Mouse (Mus musculus) hindbrain, embryonic 16.5 days (tissue): ENCODE measurements around the gene Duoxa2. TPM values are rescaled to one million over a fixed set of nuclear protein-coding genes. Genes with fewer than 3 reads are reported as not detected.
A peak's percentile ranks its signal among the peaks of the same experiment; 100 is the strongest.

Experiments used
- ATAC-seq: fragments of 200-750 bp; cut with Nextera tagmentation; 2 replicates; pipeline ENCODE4 v1.8.0; 2017; ENCODE audit warnings: moderate TSS enrichment, moderate library complexity
- H3K27ac ChIP-seq: fragments of 300-500 bp; sonication (generic); 2 replicates; pipeline ENCODE4 v1.5.1; 2014; ENCODE audit warnings: low read depth, mild to moderate bottlenecking, control low read depth, low read length, moderate library complexity
- H3K27me3 ChIP-seq: fragments of 300-500 bp; sonication (generic); replicated peaks from 2 replicates; pipeline ENCODE4 v1.6.1; 2014; ENCODE audit warnings: low read length; ENCODE audit not compliant: control insufficient read depth, insufficient read depth
- H3K36me3 ChIP-seq: fragments of 300-500 bp; sonication (generic); 2 replicates; pipeline ENCODE4 v1.6.1; 2014; ENCODE audit warnings: mild to moderate bottlenecking, low read length, moderate library complexity, mixed read lengths; ENCODE audit not compliant: control insufficient read depth, insufficient read depth
- H3K4me1 ChIP-seq: fragments of 300-500 bp; sonication (generic); 2 replicates; pipeline ENCODE4 v1.6.1; 2014; ENCODE audit warnings: low read depth, low read length; ENCODE audit not compliant: control insufficient read depth, insufficient read depth
- H3K4me2 ChIP-seq: fragments of 300-500 bp; sonication (generic); 2 replicates; pipeline ENCODE4 v1.6.1; 2014; ENCODE audit warnings: mild to moderate bottlenecking, low read length, control low read depth, moderate library complexity
- H3K4me3 ChIP-seq: fragments of 300-500 bp; sonication (generic); 2 replicates; pipeline ENCODE4 v1.5.1; 2014; ENCODE audit warnings: mild to moderate bottlenecking, low read length, control low read depth, moderate library complexity
- H3K9ac ChIP-seq: fragments of 300-500 bp; sonication (generic); 2 replicates; pipeline ENCODE4 v1.6.1; 2014; ENCODE audit warnings: low read depth, mild to moderate bottlenecking, control low read depth, low read length, moderate library complexity
- H3K9me3 ChIP-seq: fragments of 300-500 bp; sonication (generic); 2 replicates; pipeline ENCODE4 v1.6.1; 2014; ENCODE audit warnings: mild to moderate bottlenecking, low read length, moderate library complexity; ENCODE audit not compliant: control insufficient read depth
- WGBS: fragments of 180-500 bp; shearing (Covaris S2); extraction: QIAGEN DNeasy Blood & Tissue Kit; methylation state at CpG from one replicate; pipeline ENCODE4 v1.1.7; 2014; 5-methylcytosine and 5-hydroxymethylcytosine counted together
- polyA plus RNA-seq: library from polyadenylated mRNA; unstranded; fragments of >200 nt; fragmentation: Nextera tagmentation; extraction: Ambion mirVana; gene quantifications from 2 replicates; pipeline ENCODE4 v1.2.1, GENCODE M21; 2015

The Duoxa2 gene
- polyA plus RNA-seq, 1 experiment from 2014 or later, result 0.36 TPM

- Histone ChIP-seq H3K27ac (no peak overlapping the region), H3K4me2 (no peak overlapping the region), H3K4me3 (no peak overlapping the region), H3K9ac (no peak overlapping the region), H3K9me3 (no peaks in the 10 kb centered on the region), H3K4me1 (peaks cover 19% of the 10 kb centered on the region), H3K36me3 (no peaks in the 10 kb centered on the region), H3K27me3 (peaks cover 7% of the 10 kb centered on the region)
- no peak for ATAC-seq
- WGBS, result 86% methylated on average over 16 of the region's 16 CpGs
These were observed 6.6 kb downstream of the Duoxa2 start for GRCm38 (mm10) chr2:122305097-122305892.

- H3K27me3 ChIP-seq, result peaks cover 4% of the 10 kb centered on the region; the same call in 1 of the 2 replicates
- H3K9me3 ChIP-seq, result no peaks in the 10 kb centered on the region
- WGBS, result 37% methylated on average over 4 of the region's 4 CpGs
- no peaks in the 10 kb centered on the region for H3K36me3 ChIP-seq
- H3K9ac ChIP-seq, result no peak overlapping the region
- peak; percentile 32; the same call in 1 of the 2 replicates for ATAC-seq
- H3K4me2 ChIP-seq, result no peak overlapping the region
- peaks cover 12% of the 10 kb centered on the region for H3K4me1 ChIP-seq
- H3K27ac ChIP-seq, result no peak overlapping the region
- H3K4me3 ChIP-seq, result no peak overlapping the region
These were observed 7.5 kb downstream of the Duoxa2 start for GRCm38 (mm10) chr2:122306184-122306583.

- Histone ChIP-seq H3K36me3 (no peaks in the 10 kb centered on the region), H3K4me3 (no peak overlapping the region), H3K9ac (no peak overlapping the region), H3K27me3 (peaks cover 6% of the 10 kb centered on the region), H3K4me1 (peaks cover 3% of the 10 kb centered on the region), H3K27ac (no peak overlapping the region), H3K4me2 (no peak overlapping the region), H3K9me3 (no peaks in the 10 kb centered on the region)
- 36% methylated on average over 3 of the region's 3 CpGs for WGBS
- ATAC-seq, result 0 out of 2 replicates have a peak, but pooled peaks have one; percentile 35
These were observed 10.9 kb downstream of the Duoxa2 start for GRCm38 (mm10) chr2:122309647-122310046.

GRCm38 (mm10) chr2:122311561-122311960, 12.9 kb downstream of the Duoxa2 start:
- 43% methylated on average over 2 of the region's 2 CpGs for WGBS
- Histone ChIP-seq H3K4me1 (peaks cover 3% of the 10 kb centered on the region), H3K27ac (no peak overlapping the region), H3K27me3 (peaks cover 8% of the 10 kb centered on the region), H3K4me3 (no peak overlapping the region), H3K9ac (no peak overlapping the region), H3K36me3 (no peaks in the 10 kb centered on the region), H3K9me3 (no peaks in the 10 kb centered on the region), H3K4me2 (no peak overlapping the region)
- no peak for ATAC-seq

GRCm38 (mm10) chr2:122312722-122313417, 14.2 kb downstream of the Duoxa2 start:
- Histone ChIP-seq H3K4me2 (peak overlapping the region; percentile 48), H3K36me3 (no peaks in the 10 kb centered on the region), H3K27me3 (peaks cover 8% of the 10 kb centered on the region), H3K4me3 (peak overlapping the region; percentile 19), H3K27ac (no peak overlapping the region), H3K9ac (no peak overlapping the region), H3K9me3 (no peaks in the 10 kb centered on the region), H3K4me1 (peaks cover 3% of the 10 kb centered on the region)
- ATAC-seq, result peak; percentile 40
- WGBS, result 4% methylated on average over 27 of the region's 27 CpGs

- Histone ChIP-seq H3K4me3 (peak within 1 kb of the TSS; percentile 22), H3K36me3 (no peaks in the 10 kb centered on the region), H3K9ac (no peak within 1 kb of the TSS), H3K27ac (no peak within 1 kb of the TSS), H3K27me3 (peaks cover 8% of the 10 kb centered on the region), H3K9me3 (no peaks in the 10 kb centered on the region), H3K4me1 (peaks cover 3% of the 10 kb centered on the region), H3K4me2 (peak within 1 kb of the TSS; percentile 48)
- WGBS, result 3% methylated on average over 24 of the region's 24 CpGs
- ATAC-seq, result no peak
These were observed 14.8 kb downstream of the Duoxa2 start, which contains the start of gene Duoxa1 for GRCm38 (mm10) chr2:122313536-122313935. TSS of gene Duoxa1 (minus strand) at chr2:122313730.

GRCm38 (mm10) chr2:122315372-122315771, 16.7 kb downstream of the Duoxa2 start, which contains the start of gene Duox1:
TSS of gene Duox1 (plus strand) at chr2:122315672.
- Histone ChIP-seq H3K9me3 (no peaks in the 10 kb centered on the region), H3K27me3 (peaks cover 8% of the 10 kb centered on the region), H3K9ac (no peak within 1 kb of the TSS), H3K27ac (no peak within 1 kb of the TSS), H3K4me2 (no peak within 1 kb of the TSS), H3K4me1 (peaks cover 3% of the 10 kb centered on the region), H3K4me3 (no peak within 1 kb of the TSS), H3K36me3 (no peaks in the 10 kb centered on the region)
- 89% methylated on average over 7 of the region's 7 CpGs for WGBS
- ATAC-seq, result no peak

GRCm38 (mm10) chr2:122317384-122317783, 18.7 kb downstream of the Duoxa2 start:
- 81% methylated on average over 4 of the region's 4 CpGs for WGBS
- no peak overlapping the region for H3K4me2 ChIP-seq
- H3K4me1 ChIP-seq, result peaks cover 3% of the 10 kb centered on the region
- ATAC-seq, result no peak
- no peaks in the 10 kb centered on the region for H3K9me3 ChIP-seq
- H3K27me3 ChIP-seq, result peaks cover 8% of the 10 kb centered on the region
- H3K27ac ChIP-seq, result no peak overlapping the region
- H3K36me3 ChIP-seq, result no peaks in the 10 kb centered on the region
- no peak overlapping the region for H3K9ac ChIP-seq
- H3K4me3 ChIP-seq, result no peak overlapping the region

GRCm38 (mm10) chr2:122323960-122324359, 25.3 kb downstream of the Duoxa2 start:
- Histone ChIP-seq H3K36me3 (no peaks in the 10 kb centered on the region), H3K4me1 (no peaks in the 10 kb centered on the region), H3K4me2 (no peak overlapping the region), H3K9ac (no peak overlapping the region), H3K4me3 (no peak overlapping the region), H3K9me3 (no peaks in the 10 kb centered on the region), H3K27me3 (no peaks in the 10 kb centered on the region), H3K27ac (no peak overlapping the region)
- no peak for ATAC-seq
- 70% methylated on average over 3 of the region's 3 CpGs for WGBS
